Mouse (Mus musculus) forebrain, embryonic 14.5 days (tissue): Measurements from ENCODE around the gene Olfr1321. TPM values are rescaled to one million over a fixed set of nuclear protein-coding genes. Genes with fewer than 3 reads are reported as not detected.

Experiments
- ATAC-seq: fragments of 200-750 bp; cut with Nextera tagmentation; 2 replicates; pipeline ENCODE4 v1.8.0; 2017; ENCODE audit warnings: mild to moderate bottlenecking, moderate library complexity
- DNase-seq: peaks from one replicate; pipeline ENCODE4 v3.0.0-alpha.2; 2015; ENCODE audit warnings: low spot score
- H3K27ac ChIP-seq: fragments of 300-500 bp; sonication (generic); 2 replicates; pipeline ENCODE4 v1.5.1; 2014; ENCODE audit warnings: low read depth, mild to moderate bottlenecking, control low read depth, low read length, moderate library complexity
- H3K27me3 ChIP-seq: fragments of 300-500 bp; sonication (generic); replicated peaks from 2 replicates; pipeline ENCODE4 v1.6.1; 2014; ENCODE audit warnings: low read length, control low read depth, mixed read lengths; ENCODE audit not compliant: control insufficient read depth, insufficient read depth
- H3K36me3 ChIP-seq: fragments of 300-500 bp; sonication (generic); 2 replicates; pipeline ENCODE4 v1.6.1; 2014; ENCODE audit warnings: low read length, control low read depth; ENCODE audit not compliant: control insufficient read depth, insufficient read depth
- H3K4me1 ChIP-seq: fragments of 300-500 bp; sonication (generic); 2 replicates; pipeline ENCODE4 v1.6.1; 2014; ENCODE audit warnings: antibody characterized with exemption, low read length, control low read depth; ENCODE audit not compliant: control insufficient read depth, insufficient read depth
- H3K4me2 ChIP-seq: fragments of 300-500 bp; sonication (generic); 2 replicates; pipeline ENCODE4 v1.6.1; 2014; ENCODE audit warnings: mild to moderate bottlenecking, control low read depth, low read length
- H3K4me3 ChIP-seq: fragments of 300-500 bp; sonication (generic); 2 replicates; pipeline ENCODE4 v1.5.1; 2014; ENCODE audit warnings: low read depth, low read length, control low read depth
- H3K9ac ChIP-seq: fragments of 300-500 bp; sonication (generic); 2 replicates; pipeline ENCODE4 v1.6.1; 2014; ENCODE audit warnings: mild to moderate bottlenecking, low read length, control low read depth, moderate library complexity
- H3K9me3 ChIP-seq: fragments of 300-500 bp; sonication (generic); replicated peaks from 2 replicates; pipeline ENCODE4 v1.6.1; 2016; ENCODE audit warnings: low read length, control low read depth, mixed read lengths; ENCODE audit not compliant: control insufficient read depth
- WGBS: fragments of 180-500 bp; shearing (Covaris S2); extraction: QIAGEN DNeasy Blood & Tissue Kit; methylation state at CpG from one replicate; pipeline ENCODE4 v1.1.7; 2014; 5-methylcytosine and 5-hydroxymethylcytosine counted together
- polyA plus RNA-seq: library from polyadenylated mRNA; unstranded; fragments of >200 nt; fragmentation: Nextera tagmentation; extraction: Ambion mirVana; gene quantifications from 2 replicates; pipeline ENCODE4 v1.2.1, GENCODE M21; 2014

The Olfr1321 gene
- not detected in 2 replicates for polyA plus RNA-seq

DNA sequence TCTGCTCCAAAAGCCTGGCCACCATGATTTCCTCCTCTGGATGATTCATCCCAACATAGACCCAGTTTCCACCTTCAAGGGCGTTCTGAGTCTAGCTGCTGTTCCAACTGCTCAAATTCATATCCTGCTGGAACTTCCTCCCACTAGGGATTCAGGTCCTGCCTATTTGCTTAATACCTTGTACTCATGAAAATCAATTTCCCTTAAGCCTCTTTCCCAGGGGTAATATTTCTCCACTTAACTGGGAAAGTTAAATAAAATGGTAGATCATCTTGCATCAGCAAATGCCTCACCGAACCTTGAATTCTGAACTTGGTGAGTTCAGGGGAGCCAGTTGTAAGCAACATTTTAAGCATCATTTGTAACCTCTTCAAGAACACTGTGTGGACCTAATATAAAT lies at the start of gene Olfr1321:
Gene Olfr1321 (minus strand): TSS at position 101 of the 400 bp plus-strand sequence.
- Histone ChIP-seq H3K27ac (no peak within 1 kb of the TSS), H3K4me2 (no peak within 1 kb of the TSS), H3K4me3 (no peak within 1 kb of the TSS), H3K27me3 (no peaks in the 10 kb centered on the region), H3K9me3 (no peaks in the 10 kb centered on the region), H3K4me1 (no peaks in the 10 kb centered on the region), H3K36me3 (no peaks in the 10 kb centered on the region), H3K9ac (no peak within 1 kb of the TSS)
- ATAC-seq (no peak), DNase-seq (no peak)
- WGBS = 79% methylated on average over 2 of the region's 2 CpGs

DNA sequence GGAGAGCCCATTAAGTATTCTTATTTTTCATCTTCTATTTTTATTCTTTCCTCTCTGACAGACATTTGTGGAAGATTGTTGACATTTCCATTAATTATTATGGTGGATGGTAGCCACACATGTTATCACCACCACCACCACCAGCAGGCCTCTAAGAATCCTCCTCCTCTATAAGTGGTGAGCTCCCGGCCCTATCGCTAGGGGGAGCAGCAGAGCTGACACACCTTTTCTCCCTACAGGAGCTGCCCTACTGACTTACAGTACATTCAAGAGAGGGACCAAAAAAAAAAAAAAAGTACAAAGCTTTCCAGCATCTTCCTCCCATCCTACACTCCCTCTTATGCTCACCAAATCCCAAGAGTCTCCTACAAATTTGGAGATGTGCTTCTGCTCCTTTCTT lies 36.0 kb upstream of the Olfr1321 start:
- Histone ChIP-seq H3K27ac (no peak overlapping the region), H3K4me2 (no peak overlapping the region), H3K9me3 (no peaks in the 10 kb centered on the region), H3K4me3 (no peak overlapping the region), H3K27me3 (no peaks in the 10 kb centered on the region), H3K4me1 (no peaks in the 10 kb centered on the region), H3K9ac (no peak overlapping the region), H3K36me3 (no peaks in the 10 kb centered on the region)
- ATAC-seq (no peak), DNase-seq (no peak)
- WGBS = 45% methylated on average over 2 of the region's 2 CpGs

GRCm38 (mm10) chrX:49745192-49745591 lies 10.3 kb upstream of the Olfr1321 start:
- WGBS = 27% methylated on average over 5 of the region's 5 CpGs

More at GRCm38 (mm10) chrX:49745192-49745591, 10.3 kb upstream of the Olfr1321 start:
- ATAC-seq (no peak), DNase-seq (peak; percentile 11)
- H3K4me2 ChIP-seq = no peak overlapping the region
- H3K4me1 ChIP-seq = no peaks in the 10 kb centered on the region
- no peaks in the 10 kb centered on the region for H3K27me3 ChIP-seq
- no peaks in the 10 kb centered on the region for H3K36me3 ChIP-seq
- H3K27ac ChIP-seq = no peak overlapping the region
- H3K9ac ChIP-seq = no peak overlapping the region
- H3K4me3 ChIP-seq = no peak overlapping the region
- H3K9me3 ChIP-seq = no peaks in the 10 kb centered on the region

Other genes with a start within 250 kb of the Olfr1321 start
- gene Olfr1320, start 62.7 kb downstream of the Olfr1321 start, polyA plus RNA-seq = not detected in 2 replicates
- 5.4 and 5.9 TPM in 2 replicates for gene Igsf1, start 62.7 kb upstream of the Olfr1321 start, polyA plus RNA-seq
- not detected in 2 replicates for gene Olfr1322, start 156.4 kb upstream of the Olfr1321 start, polyA plus RNA-seq